Mouse (Mus musculus): ENCODE results near the gene Actb. TPM values are rescaled to one million over a fixed set of nuclear protein-coding genes. Genes with fewer than 3 reads are reported as not detected.
A peak's percentile ranks its signal among the peaks of the same experiment; 100 is the strongest.

The Actb gene
- total and polyA plus RNA-seq, 3 experiments, result 1,403 to 4,417 (median 3,042) TPM

DNA sequence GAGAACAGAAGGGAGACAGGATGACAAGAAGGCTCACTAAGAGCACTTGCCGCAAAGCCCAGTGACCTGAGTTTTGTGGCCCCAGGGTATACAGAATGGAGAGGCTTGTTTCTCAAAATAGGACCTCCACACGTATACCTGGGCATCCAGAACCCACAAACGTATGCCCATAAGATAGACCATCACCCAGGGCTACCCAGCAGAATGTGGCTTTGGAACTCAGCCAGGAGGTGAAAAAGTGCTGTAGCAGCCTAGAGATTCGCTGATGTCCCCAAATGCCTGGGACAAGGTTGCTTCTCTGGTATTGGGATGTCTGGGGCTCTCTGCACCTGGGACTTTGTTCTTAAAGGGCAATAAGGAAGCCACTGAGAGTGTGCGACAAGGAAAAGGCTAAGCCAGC is 15.7 kb upstream of the Actb start (continued):
- TF ChIP-seq RAD21 (IDR thresholded peaks at IDR 0.05; ENCODE audit: low read depth, low read length) (no peak), NELFE (IDR thresholded peaks at IDR 0.05; ENCODE audit: low read depth, low read length) (no peak), UBTF (IDR thresholded peaks at IDR 0.05; ENCODE audit: borderline replicate concordance, insufficient read depth, low read depth, low read length) (no peak), GATA1 (IDR thresholded peaks at IDR 0.05; ENCODE audit: low read depth, low read length) (no peak), SMC3 (IDR thresholded peaks at IDR 0.05; ENCODE audit: low read depth, low read length) (no peak), USF2 (IDR thresholded peaks at IDR 0.05; ENCODE audit: borderline replicate concordance in 1 of 2, insufficient read depth in 1 of 2, low read depth in 1 of 2, low read length in 2 of 2) (no peak), ZKSCAN1 (IDR thresholded peaks at IDR 0.05; ENCODE audit: low read depth, low read length) (no peak), ZNF384 (IDR thresholded peaks at IDR 0.05; ENCODE audit: low read depth, low read length) (no peak), CHD1 (IDR thresholded peaks at IDR 0.05; ENCODE audit: low read depth, low read length) (no peak), MEF2A (IDR thresholded peaks at IDR 0.05; ENCODE audit: extremely low read depth, insufficient replicate concordance, low read depth, low read length, poor library complexity, severe bottlenecking) (no peak), POLR2AphosphoS5 (IDR thresholded peaks at IDR 0.05; ENCODE audit: borderline replicate concordance, low read depth, low read length) (no peak), NRF1 (IDR thresholded peaks at IDR 0.05; ENCODE audit: insufficient read depth, low read depth, low read length, poor library complexity, severe bottlenecking) (no peak), POLR2A (IDR thresholded peaks at IDR 0.05; ENCODE audit: control insufficient read depth in 1 of 2, insufficient read depth in 1 of 2, low read depth in 1 of 2, low read length in 2 of 2, poor library complexity in 1 of 2) (no peak), HCFC1 (IDR thresholded peaks at IDR 0.05; ENCODE audit: low read depth, low read length) (no peak), BHLHE40 (IDR thresholded peaks at IDR 0.05; ENCODE audit: borderline replicate concordance, low read depth, low read length) (no peak), RCOR1 (IDR thresholded peaks at IDR 0.05; ENCODE audit: low read depth, low read length) (peak; percentile 32; the same call in 1 of the 2 replicates), MXI1 (IDR thresholded peaks at IDR 0.05; ENCODE audit: low read depth, low read length) (no peak), MAX (IDR thresholded peaks at IDR 0.05; ENCODE audit: low read length) (no peak), SIN3A (IDR thresholded peaks at IDR 0.05; ENCODE audit: low read length) (peak; percentile 38; the same call in 1 of the 2 replicates)

DNA sequence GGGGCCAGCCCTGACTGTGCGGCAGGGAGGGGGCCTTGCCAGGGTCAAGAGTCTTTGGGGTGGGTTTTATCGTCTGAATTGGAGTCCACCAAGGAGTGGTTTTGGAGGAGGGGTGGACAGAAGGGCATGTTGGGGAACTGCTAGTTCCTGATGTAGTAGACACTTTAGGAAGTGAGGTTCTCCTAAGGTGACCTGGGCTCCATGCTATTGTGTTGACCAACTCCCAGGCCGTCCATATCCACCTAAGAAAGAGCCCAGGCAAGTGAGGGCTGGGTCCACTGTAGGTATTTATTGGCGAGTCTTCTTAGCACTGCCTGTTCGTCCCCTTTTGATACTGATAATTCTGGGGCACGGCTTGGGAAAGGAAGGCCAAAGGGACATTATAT is 14.5 kb upstream of the Actb start:
- peaks cover 24 to 36% of the 10 kb centered on the region in 2 experiments for H3K4me1 ChIP-seq (ENCODE audit: control insufficient read depth in 1 of 2, insufficient read depth in 2 of 2, low read length in 2 of 2)
- no peak for TF ChIP-seq RCOR1 (IDR thresholded peaks at IDR 0.05; ENCODE audit: low read depth, low read length)
- no peak for TF ChIP-seq ZKSCAN1 (IDR thresholded peaks at IDR 0.05; ENCODE audit: low read depth, low read length)
- no peak for TF ChIP-seq MAFK (IDR thresholded peaks at IDR 0.05; ENCODE audit: borderline replicate concordance, low read depth, low read length)
- no peak for TF ChIP-seq KAT2A (conservative IDR thresholded peaks at IDR 0.05; ENCODE audit: low read depth, low read length)
- TF ChIP-seq CTCF (IDR thresholded peaks at IDR 0.05 in 2 of 3, conservative IDR thresholded peaks at IDR 0.05 in 1 of 3; ENCODE audit: control insufficient read depth in 1 of 3, insufficient read depth in 1 of 3, low read depth in 2 of 3, low read length in 3 of 3, poor library complexity in 1 of 3, severe bottlenecking in 1 of 3), result no peak
- no peak for TF ChIP-seq MYC (IDR thresholded peaks at IDR 0.05; ENCODE audit: low read depth, low read length)
- no peak for TF ChIP-seq BHLHE40 (IDR thresholded peaks at IDR 0.05; ENCODE audit: borderline replicate concordance, low read depth, low read length)
- TF ChIP-seq UBTF (IDR thresholded peaks at IDR 0.05; ENCODE audit: borderline replicate concordance, insufficient read depth, low read depth, low read length), result no peak
- TF ChIP-seq TBP (IDR thresholded peaks at IDR 0.05; ENCODE audit: low read depth, low read length), result no peak; the same call in 1 of the 2 replicates
- DNase-seq (ENCODE audit: low read depth, low spot score), result no peak
- H3K27ac ChIP-seq (ENCODE audit: control insufficient read depth, low read depth, low read length), result peak overlapping the region; percentile 94
- no peaks in the 10 kb centered on the region; the same call in 1 of the 2 replicates for H3K79me2 ChIP-seq (ENCODE audit: control insufficient read depth, insufficient read depth, low read length, poor library complexity)
- H3K9me3 ChIP-seq (replicated peaks; ENCODE audit: insufficient read depth, low read length), result no peaks in the 10 kb centered on the region
- peak overlapping the region; percentile 6 to 30 for H3K4me3 ChIP-seq (ENCODE audit: control insufficient read depth in 1 of 2, insufficient read depth in 1 of 2, low read depth in 2 of 2, low read length in 2 of 2)
- peaks cover 0 to 32% of the 10 kb centered on the region in 2 experiments; a peak in 2 of 4 replicates for H3K36me3 ChIP-seq (ENCODE audit: control insufficient read depth in 1 of 2, insufficient read depth in 2 of 2, low read length in 2 of 2)
- H3K27me3 ChIP-seq (ENCODE audit: control insufficient read depth in 1 of 2, insufficient read depth in 2 of 2, low read length in 2 of 2), result no peaks in the 10 kb centered on the region
- peak overlapping the region; percentile 48 for H3K9ac ChIP-seq (ENCODE audit: control insufficient read depth, low read depth, low read length, poor library complexity, severe bottlenecking)

Measured in MEL (cell line).